Mouse (Mus musculus) splenic B cell, adult 2 months (primary cell): Measurements from ENCODE around the gene Ufm1.
A peak's percentile ranks its signal among the peaks of the same experiment; 100 is the strongest.

ENCODE experiments used
- DNase-seq: peaks from one replicate; pipeline ENCODE4 v3.0.0-alpha.2; 2011; ENCODE audit warnings: low read depth, low spot score
- H3K27me3 ChIP-seq: 2 replicates; pipeline ENCODE4 v1.6.1; 2012; ENCODE audit warnings: mild to moderate bottlenecking, low read length, moderate library complexity, mixed read lengths; ENCODE audit not compliant: control insufficient read depth, poor library complexity, insufficient read depth, severe bottlenecking
- H3K36me3 ChIP-seq: 2 replicates; pipeline ENCODE4 v1.6.1; 2012; ENCODE audit warnings: mild to moderate bottlenecking, low read length, moderate library complexity, mixed read lengths; ENCODE audit not compliant: control insufficient read depth, poor library complexity, insufficient read depth, severe bottlenecking

The Ufm1 gene

GRCm38 (mm10) chr3:53863383-53864220 is at the start of gene Ufm1:
Gene Ufm1 (minus strand): TSS chr3:53863830.
- peak; percentile 97 for DNase-seq
- Histone ChIP-seq H3K27me3 (no peaks in the 10 kb centered on the region), H3K36me3 (peaks cover 3% of the 10 kb centered on the region)

- no peaks in the 10 kb centered on the region for H3K27me3 ChIP-seq
- no peak for DNase-seq
- no peaks in the 10 kb centered on the region for H3K36me3 ChIP-seq
Observed at GRCm38 (mm10) chr3:53890619-53891540, 27.2 kb upstream of the Ufm1 start.

- H3K27me3 ChIP-seq = no peaks in the 10 kb centered on the region
- DNase-seq = no peak
- H3K36me3 ChIP-seq = no peaks in the 10 kb centered on the region
Observed at GRCm38 (mm10) chr3:53871596-53871995, 8.0 kb upstream of the Ufm1 start.

GRCm38 (mm10) chr3:53870482-53870881 is 6.9 kb upstream of the Ufm1 start:
- no peaks in the 10 kb centered on the region for H3K27me3 ChIP-seq
- H3K36me3 ChIP-seq = no peaks in the 10 kb centered on the region
- no peak for DNase-seq

- no peaks in the 10 kb centered on the region for H3K36me3 ChIP-seq
- no peaks in the 10 kb centered on the region for H3K27me3 ChIP-seq
- DNase-seq = no peak
Observed at GRCm38 (mm10) chr3:53869263-53869662, 5.6 kb upstream of the Ufm1 start.

GRCm38 (mm10) chr3:53868212-53868611 is 4.6 kb upstream of the Ufm1 start:
- DNase-seq = no peak
- H3K27me3 ChIP-seq = no peaks in the 10 kb centered on the region
- H3K36me3 ChIP-seq = no peaks in the 10 kb centered on the region

GRCm38 (mm10) chr3:53854831-53855230 is 8.8 kb downstream of the Ufm1 start:
- Histone ChIP-seq H3K27me3 (no peaks in the 10 kb centered on the region), H3K36me3 (peaks cover 10% of the 10 kb centered on the region)
- DNase-seq = no peak

GRCm38 (mm10) chr3:53854261-53854660 is 9.4 kb downstream of the Ufm1 start:
- DNase-seq = no peak
- no peaks in the 10 kb centered on the region for H3K27me3 ChIP-seq
- peaks cover 10% of the 10 kb centered on the region for H3K36me3 ChIP-seq

GRCm38 (mm10) chr3:53848262-53848661 is 15.4 kb downstream of the Ufm1 start:
- no peak for DNase-seq
- no peaks in the 10 kb centered on the region for H3K27me3 ChIP-seq
- no peaks in the 10 kb centered on the region for H3K36me3 ChIP-seq

- no peaks in the 10 kb centered on the region for H3K27me3 ChIP-seq
- no peak for DNase-seq
- no peaks in the 10 kb centered on the region for H3K36me3 ChIP-seq
Observed at GRCm38 (mm10) chr3:53847726-53848125, 15.9 kb downstream of the Ufm1 start.

GRCm38 (mm10) chr3:53846206-53846928 is 17.3 kb downstream of the Ufm1 start:
- Histone ChIP-seq H3K36me3 (no peaks in the 10 kb centered on the region), H3K27me3 (no peaks in the 10 kb centered on the region)
- DNase-seq = no peak

GRCm38 (mm10) chr3:53844786-53845185 is 18.8 kb downstream of the Ufm1 start, which contains the start of gene Gm10985:
Gene Gm10985 (plus strand): TSS chr3:53845086.
- Histone ChIP-seq H3K27me3 (no peaks in the 10 kb centered on the region), H3K36me3 (no peaks in the 10 kb centered on the region)
- DNase-seq = no peak

GRCm38 (mm10) chr3:53834238-53834637 is 29.4 kb downstream of the Ufm1 start:
- H3K36me3 ChIP-seq = no peaks in the 10 kb centered on the region
- no peaks in the 10 kb centered on the region for H3K27me3 ChIP-seq
- DNase-seq = no peak

GRCm38 (mm10) chr3:53813421-53813977 is 50.1 kb downstream of the Ufm1 start:
- Histone ChIP-seq H3K27me3 (no peaks in the 10 kb centered on the region), H3K36me3 (no peaks in the 10 kb centered on the region)
- DNase-seq = no peak
